Mouse (Mus musculus): Measurements from ENCODE around the gene Ppp1r12a.

DNA sequence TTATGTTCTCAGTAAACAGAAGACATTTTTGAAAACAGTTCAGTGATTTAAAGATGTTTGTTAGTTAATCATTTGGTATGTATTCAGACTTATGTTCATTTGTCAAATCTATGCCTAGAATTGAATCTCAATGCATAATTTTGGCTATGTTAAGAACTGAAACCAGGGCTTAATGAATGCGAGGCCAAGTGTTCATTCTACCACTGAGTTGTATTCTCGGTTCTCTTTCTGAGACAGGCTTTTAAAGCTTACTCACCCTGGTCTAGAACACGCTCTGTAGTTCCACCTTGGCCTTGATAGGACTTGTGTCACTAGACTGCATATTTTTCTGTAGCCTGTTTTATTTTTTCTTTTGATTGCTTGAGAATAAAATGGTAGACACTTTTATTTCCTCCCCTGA lies 28.0 kb downstream of the Ppp1r12a start:
- TF ChIP-seq POLR2AphosphoS2 (IDR thresholded peaks at IDR 0.05; ENCODE audit: insufficient read length, low read depth) (no peak), E2F4 (IDR thresholded peaks at IDR 0.05; ENCODE audit: insufficient read depth) (no peak), SRF (IDR thresholded peaks at IDR 0.05; ENCODE audit: control insufficient read depth, insufficient read length, low read depth) (no peak), POLR2A (IDR thresholded peaks at IDR 0.05; ENCODE audit: insufficient read length, low read depth) (no peak), TCF3 (IDR thresholded peaks at IDR 0.05; ENCODE audit: insufficient read length, low read depth) (no peak)

All from myocyte (in vitro differentiated cells).